Mouse (Mus musculus): ENCODE measurements around the gene Psen1.

DNA sequence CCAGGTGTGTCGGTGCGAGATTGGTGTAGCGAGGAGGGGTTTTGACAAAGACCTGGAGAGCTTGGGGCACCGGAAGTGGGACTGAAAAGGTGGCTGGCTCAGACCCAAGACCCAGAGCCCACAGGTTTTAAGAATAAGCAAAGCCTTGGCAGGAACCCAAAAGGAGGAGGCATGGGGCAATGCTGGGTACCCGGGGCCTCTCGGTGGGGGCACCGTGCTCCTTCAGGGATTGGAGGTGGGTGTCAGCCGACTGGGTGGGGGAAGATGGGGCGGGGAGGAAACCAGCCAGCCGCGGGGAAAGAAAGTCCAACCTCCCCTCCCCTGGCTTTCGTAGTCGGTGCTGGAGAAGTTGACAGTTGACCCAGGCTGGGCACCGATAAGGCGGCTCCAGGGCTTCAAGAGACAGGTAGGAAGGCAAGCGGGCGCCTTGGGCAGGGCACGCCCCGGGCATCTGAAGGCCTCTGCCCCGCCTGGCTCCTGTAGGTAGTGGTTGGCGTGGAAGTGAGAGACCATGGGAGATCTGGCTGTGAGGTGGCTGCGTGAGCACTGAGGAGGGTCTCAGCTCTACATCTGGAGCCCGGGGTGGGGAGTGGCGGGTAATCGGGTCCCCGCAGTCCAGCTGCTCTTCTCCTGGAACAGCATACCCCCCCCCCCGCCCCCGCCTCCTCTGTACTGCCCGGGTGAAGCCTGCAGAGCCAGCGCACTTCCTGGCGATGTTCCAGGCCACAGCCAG, 75.5 kb downstream of the Psen1 start, which contains the start of gene Papln:
- no peak for TF ChIP-seq CTCF (IDR thresholded peaks at IDR 0.05)
- no peak for TF ChIP-seq EP300 (IDR thresholded peaks at IDR 0.05)
